In genomic region chr19:32320366-32320666, GRCm38 (mm10) we compare ENCODE assay signal across 8 mouse cellular contexts.
DNase-seq lines count a peak whose midpoint lies in the region; ATAC-seq and TF ChIP-seq lines count a peak whose summit lies in the region.

No protein-coding gene starts in this region.

- H3K27me3 ChIP-seq in midbrain, postnatal 0 days (ENCODE audit: insufficient read depth, low read length), result no peaks in the 10 kb centered on the region
- no peaks in the 10 kb centered on the region for H3K27me3 ChIP-seq in midbrain, embryonic 10.5 days (ENCODE audit: low read depth, poor library complexity, severe bottlenecking)

- ATAC-seq in midbrain, postnatal 0 days (ENCODE audit: low FRiP score), result no peak
- ATAC-seq in activated CD4-positive, CD25-positive, alpha-beta regulatory T cell, adult 4 months, result peak; percentile 89
- ATAC-seq in megakaryocyte, adult 5-6 weeks (ENCODE audit: poor library complexity, severe bottlenecking), result peak; percentile 98

- no peak overlapping the region for H3K4me3 ChIP-seq in midbrain, postnatal 0 days (ENCODE audit: low read depth, low read length)
- H3K4me3 ChIP-seq in midbrain, embryonic 10.5 days, result no peak overlapping the region

- no peaks in the 10 kb centered on the region for H3K4me1 ChIP-seq in midbrain, postnatal 0 days (ENCODE audit: insufficient read depth, low read length)
- H3K4me1 ChIP-seq in midbrain, embryonic 10.5 days, result peaks cover 24% of the 10 kb centered on the region

- peak; percentile 37 for DNase-seq in midbrain, postnatal 0 days (ENCODE audit: low spot score)
- DNase-seq in midbrain, embryonic 10.5 days (ENCODE audit: low spot score), result no peak
- peak; percentile 67 for DNase-seq in forelimb bud, embryonic 11.5 days (ENCODE audit: low read depth, low spot score)
- peak; percentile 77 for DNase-seq in kidney, postnatal 14 days
- DNase-seq in spleen, postnatal 36 days (ENCODE audit: low spot score in 2 of 2), result peak; percentile 82 to 87
- DNase-seq in cerebellum, adult 9-11 months, result no peak

- H3K4me2 ChIP-seq in midbrain, postnatal 0 days (ENCODE audit: low read depth, low read length, poor library complexity, severe bottlenecking), result no peak overlapping the region

- WGBS in midbrain, postnatal 0 days, result 74% methylated on average over 4 of the region's 4 CpGs
- 55% methylated on average over 4 of the region's 4 CpGs for WGBS in midbrain, embryonic 10.5 days

- no peaks in the 10 kb centered on the region for H3K36me3 ChIP-seq in midbrain, postnatal 0 days (ENCODE audit: insufficient read depth, low read length)
- no peaks in the 10 kb centered on the region for H3K36me3 ChIP-seq in midbrain, embryonic 10.5 days

- H3K9ac ChIP-seq in midbrain, postnatal 0 days (replicated peaks; ENCODE audit: low read length, poor library complexity, severe bottlenecking), result no peak overlapping the region

- no peaks in the 10 kb centered on the region for H3K9me3 ChIP-seq in midbrain, postnatal 0 days (ENCODE audit: low read length)
- no peaks in the 10 kb centered on the region for H3K9me3 ChIP-seq in midbrain, embryonic 10.5 days (replicated peaks)

- H3K27ac ChIP-seq in midbrain, postnatal 0 days (ENCODE audit: low read depth, low read length), result no peak overlapping the region
- H3K27ac ChIP-seq in midbrain, embryonic 10.5 days (replicated peaks), result no peak overlapping the region

- peak; percentile 58 for TF ChIP-seq CTCF in midbrain, postnatal 0 days (IDR thresholded peaks at IDR 0.05)

Comparison
In these comparisons a context has a peak if more than half of its experiments do, and no peak if none do; other contexts are left out.
1. DNase-seq: peak in midbrain, postnatal 0 days (single experiment), forelimb bud, embryonic 11.5 days (single experiment), kidney, postnatal 14 days (single experiment) and spleen, postnatal 36 days (2 of 2); none in midbrain, embryonic 10.5 days (single experiment) and cerebellum, adult 9-11 months (single experiment).